Mouse (Mus musculus): ENCODE measurements at regions not wholly inside any gene's neighbourhood (a gene's known extent, or its start where the extent isn't known, plus 50 kb on each side); places are given as distances from the start of the nearest gene placed in this dataset.

DNA sequence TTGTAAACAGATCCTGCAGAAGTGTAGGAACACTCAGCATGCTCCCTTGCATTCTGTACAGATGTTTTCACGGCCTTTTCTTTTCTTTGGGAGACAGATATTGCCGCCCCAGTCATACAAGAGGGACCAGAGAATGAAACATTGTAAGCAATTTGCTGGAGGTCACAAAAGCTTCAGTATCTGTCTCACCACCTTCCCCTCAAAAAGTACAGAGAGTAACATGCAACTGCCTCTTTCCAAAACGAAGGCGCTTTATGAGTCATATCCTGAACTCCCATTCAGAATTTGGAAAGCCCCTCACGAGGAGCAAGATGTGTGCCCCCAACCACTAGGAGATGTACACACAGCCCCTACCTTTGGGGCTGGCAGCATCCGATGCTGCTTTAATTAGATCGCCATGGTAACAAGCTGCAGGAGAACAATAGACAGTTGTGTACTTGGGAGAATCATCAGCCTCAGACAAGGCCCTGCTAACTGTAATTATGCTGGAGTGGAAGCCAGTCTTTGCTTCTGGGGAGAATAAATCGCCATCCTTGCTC lies 328.9 kb downstream of the Fam49a start:
- no peaks in the 10 kb centered on the region for H3K4me1 ChIP-seq (ENCODE audit: insufficient read depth, low read length)
- 39% methylated on average over 8 of the region's 8 CpGs for WGBS
- DNase-seq (ENCODE audit: low spot score) (peak; percentile 69), ATAC-seq (peak; percentile 91)
- no peaks in the 10 kb centered on the region for H3K27me3 ChIP-seq (ENCODE audit: insufficient read depth, low read length)
- no peaks in the 10 kb centered on the region for H3K9me3 ChIP-seq (ENCODE audit: low read length)
- H3K4me2 ChIP-seq (ENCODE audit: low read depth, low read length): no peak overlapping the region
- no peak overlapping the region for H3K9ac ChIP-seq (replicated peaks; ENCODE audit: low read length)
- H3K4me3 ChIP-seq (ENCODE audit: low read length): no peak overlapping the region
- H3K36me3 ChIP-seq (ENCODE audit: insufficient read depth, low read length): no peaks in the 10 kb centered on the region
- peak overlapping the region; percentile 67 for H3K27ac ChIP-seq
- TF ChIP-seq CTCF (IDR thresholded peaks at IDR 0.05; ENCODE audit: low read depth): no peak

- TF ChIP-seq CTCF (IDR thresholded peaks at IDR 0.05; ENCODE audit: low read depth): no peak
- Histone ChIP-seq H3K9ac (replicated peaks; ENCODE audit: low read length) (no peak overlapping the region), H3K36me3 (ENCODE audit: insufficient read depth, low read length) (no peaks in the 10 kb centered on the region), H3K27me3 (ENCODE audit: insufficient read depth, low read length) (no peaks in the 10 kb centered on the region), H3K27ac (no peak overlapping the region), H3K4me2 (ENCODE audit: low read depth, low read length) (no peak overlapping the region), H3K4me3 (ENCODE audit: low read length) (no peak overlapping the region), H3K9me3 (ENCODE audit: low read length) (no peaks in the 10 kb centered on the region), H3K4me1 (ENCODE audit: insufficient read depth, low read length) (no peaks in the 10 kb centered on the region)
- 85% methylated on average over 5 of the region's 5 CpGs for WGBS
- ATAC-seq (no peak), DNase-seq (ENCODE audit: low spot score) (no peak)
Observed at GRCm38 (mm10) chr12:12588771-12589370, 326.9 kb downstream of the Fam49a start.

DNA sequence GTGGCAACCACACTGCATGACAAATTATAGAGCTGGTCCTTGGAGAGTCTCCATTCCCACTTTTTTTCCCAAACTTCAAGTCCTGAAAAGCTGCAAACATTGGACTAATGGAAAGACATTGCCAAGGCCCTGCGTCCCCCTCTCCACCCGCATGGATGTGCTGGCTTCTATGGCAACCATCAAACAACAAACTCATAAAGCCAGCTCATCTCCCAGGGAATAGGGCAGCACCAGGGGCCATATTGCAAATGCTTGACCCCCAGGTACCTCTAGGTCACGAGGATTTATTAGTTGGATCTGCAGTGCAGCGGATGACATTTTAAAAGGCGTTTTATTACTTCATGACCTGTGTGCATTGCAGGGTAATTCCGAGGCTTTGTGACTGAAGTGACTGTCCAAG lies 324.5 kb downstream of the Fam49a start:
- H3K9ac ChIP-seq (replicated peaks; ENCODE audit: low read length): no peak overlapping the region
- no peak for TF ChIP-seq CTCF (IDR thresholded peaks at IDR 0.05; ENCODE audit: low read depth)
- WGBS: 76% methylated on average over 6 of the region's 6 CpGs

DNA sequence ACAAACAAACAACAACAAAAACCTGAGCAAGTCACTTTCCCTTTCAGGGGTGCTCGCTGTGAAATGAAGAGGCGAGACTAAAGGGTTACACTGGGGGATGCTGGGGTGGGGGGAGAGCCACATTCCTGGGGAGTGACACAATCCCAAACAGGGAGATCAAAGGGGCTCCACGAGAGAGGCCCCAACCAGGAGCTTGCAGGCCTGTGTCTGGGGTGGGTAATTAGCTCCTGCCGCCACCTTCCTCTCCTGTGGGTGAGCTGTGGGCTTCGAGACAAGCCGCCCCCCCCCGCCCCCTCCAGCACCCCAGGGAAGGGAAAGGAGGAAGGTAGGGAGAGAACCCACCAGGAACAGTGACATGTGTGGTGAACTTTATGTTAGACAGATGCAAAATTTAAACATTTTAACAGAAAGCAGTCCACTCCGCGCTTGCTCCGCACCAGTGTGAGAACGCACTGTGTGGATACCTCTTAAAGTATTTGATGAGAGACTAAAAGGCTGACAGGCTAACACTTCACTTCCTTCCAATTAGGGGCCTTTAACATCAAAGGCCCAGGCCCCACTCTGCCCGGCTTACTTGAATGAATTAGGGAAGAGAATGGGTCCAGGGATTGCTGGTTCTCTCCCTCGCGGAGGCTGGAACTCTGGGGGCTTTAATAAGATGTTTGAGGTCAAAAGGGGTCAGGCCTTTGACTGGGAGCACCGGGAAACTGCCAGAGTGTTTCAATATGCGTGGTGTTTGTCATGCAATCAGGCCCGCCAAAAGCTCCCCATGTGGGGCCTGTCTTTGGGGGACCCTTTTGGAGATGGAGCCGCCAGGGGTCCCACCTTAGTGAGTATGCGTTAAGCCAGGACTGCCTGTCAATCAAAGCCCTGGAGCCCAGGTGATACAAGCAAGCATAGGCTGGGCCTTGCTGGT lies 319.6 kb downstream of the Fam49a start:
- H3K36me3 ChIP-seq (ENCODE audit: insufficient read depth, low read length): no peaks in the 10 kb centered on the region
- 0 out of 2 replicates have a peak, but pooled peaks have one; percentile 40 for ATAC-seq
- 28% methylated on average over 19 of the region's 19 CpGs for WGBS
- H3K9ac ChIP-seq (replicated peaks; ENCODE audit: low read length): no peak overlapping the region
- no peak overlapping the region for H3K4me2 ChIP-seq (ENCODE audit: low read depth, low read length)
- H3K27me3 ChIP-seq (ENCODE audit: insufficient read depth, low read length): no peaks in the 10 kb centered on the region
- no peak for DNase-seq (ENCODE audit: low spot score)
- H3K9me3 ChIP-seq (ENCODE audit: low read length): no peaks in the 10 kb centered on the region
- H3K27ac ChIP-seq: no peak overlapping the region
- 0 out of 2 replicates have a peak, but pooled peaks cover 4% of the 10 kb centered on the region for H3K4me1 ChIP-seq (ENCODE audit: insufficient read depth, low read length)
- H3K4me3 ChIP-seq (ENCODE audit: low read length): no peak overlapping the region
- no peak for TF ChIP-seq CTCF (IDR thresholded peaks at IDR 0.05; ENCODE audit: low read depth)

More for the DNA sequence above, 324.5 kb downstream of the Fam49a start:
- Histone ChIP-seq H3K9me3 (ENCODE audit: low read length) (no peaks in the 10 kb centered on the region), H3K27me3 (ENCODE audit: insufficient read depth, low read length) (no peaks in the 10 kb centered on the region), H3K36me3 (ENCODE audit: insufficient read depth, low read length) (no peaks in the 10 kb centered on the region), H3K4me1 (ENCODE audit: insufficient read depth, low read length) (no peaks in the 10 kb centered on the region), H3K27ac (no peak overlapping the region), H3K4me2 (ENCODE audit: low read depth, low read length) (no peak overlapping the region), H3K4me3 (ENCODE audit: low read length) (no peak overlapping the region)
- ATAC-seq (no peak), DNase-seq (ENCODE audit: low spot score) (no peak)

DNA sequence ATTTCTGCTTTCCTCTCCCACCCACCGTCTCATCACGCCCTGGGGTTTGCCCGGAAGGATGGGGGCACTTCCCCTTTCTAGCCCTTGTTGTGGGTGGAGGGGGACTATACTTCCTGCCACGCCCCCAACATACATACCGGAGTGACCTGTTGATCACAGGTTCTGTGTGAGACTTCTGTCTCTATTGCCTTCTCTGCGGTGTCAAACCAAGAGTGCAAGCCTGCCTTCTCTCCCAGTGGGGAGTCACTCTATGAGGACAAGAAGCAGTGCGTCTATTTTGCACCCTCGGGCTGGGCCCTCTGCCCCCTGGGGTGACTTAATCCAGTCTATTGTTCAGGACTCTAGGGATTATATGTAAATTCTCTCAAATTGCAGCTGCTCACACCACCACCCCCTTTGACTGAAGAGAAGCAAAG lies 318.8 kb downstream of the Fam49a start:
- H3K27me3 ChIP-seq (ENCODE audit: insufficient read depth, low read length): no peaks in the 10 kb centered on the region
- WGBS: 18% methylated on average over 8 of the region's 8 CpGs
- no peak overlapping the region for H3K4me3 ChIP-seq (ENCODE audit: low read length)
- DNase-seq (ENCODE audit: low spot score) (no peak), ATAC-seq (no peak)
- H3K27ac ChIP-seq: no peak overlapping the region
- no peak for TF ChIP-seq CTCF (IDR thresholded peaks at IDR 0.05; ENCODE audit: low read depth)
- H3K9me3 ChIP-seq (ENCODE audit: low read length): no peaks in the 10 kb centered on the region
- no peak overlapping the region for H3K4me2 ChIP-seq (ENCODE audit: low read depth, low read length)
- H3K9ac ChIP-seq (replicated peaks; ENCODE audit: low read length): no peak overlapping the region
- no peaks in the 10 kb centered on the region for H3K36me3 ChIP-seq (ENCODE audit: insufficient read depth, low read length)
- H3K4me1 ChIP-seq (ENCODE audit: insufficient read depth, low read length): 0 out of 2 replicates have a peak, but pooled peaks cover 4% of the 10 kb centered on the region

GRCm38 (mm10) chr12:12578278-12578677 lies 316.3 kb downstream of the Fam49a start:
- H3K27ac ChIP-seq: no peak overlapping the region
- H3K4me3 ChIP-seq (ENCODE audit: low read length): no peak overlapping the region
- ATAC-seq (no peak), DNase-seq (ENCODE audit: low spot score) (no peak)
- no peak overlapping the region for H3K9ac ChIP-seq (replicated peaks; ENCODE audit: low read length)
- H3K27me3 ChIP-seq (ENCODE audit: insufficient read depth, low read length): no peaks in the 10 kb centered on the region
- 43% methylated on average over 7 of the region's 7 CpGs for WGBS
- H3K4me2 ChIP-seq (ENCODE audit: low read depth, low read length): 0 out of 2 replicates have a peak overlapping the region, but pooled peaks have one; percentile 28
- H3K36me3 ChIP-seq (ENCODE audit: insufficient read depth, low read length): no peaks in the 10 kb centered on the region
- no peaks in the 10 kb centered on the region for H3K9me3 ChIP-seq (ENCODE audit: low read length)
- H3K4me1 ChIP-seq (ENCODE audit: insufficient read depth, low read length): 0 out of 2 replicates have a peak, but pooled peaks cover 4% of the 10 kb centered on the region
- 0 out of 2 replicates have a peak, but pooled peaks have one; percentile 3 for TF ChIP-seq CTCF (IDR thresholded peaks at IDR 0.05; ENCODE audit: low read depth)

All from hindbrain, postnatal 0 days (tissue).